Mouse (Mus musculus) hindlimb bud, embryonic 11.5 days (tissue): ENCODE results near the gene Celsr3.

Source experiments
- DNase-seq: peaks from one replicate; pipeline ENCODE4 v3.0.0-alpha.2; 2012; ENCODE audit warnings: low read depth, low spot score; ENCODE audit errors: extremely low spot score

Gene Celsr3

DNA sequence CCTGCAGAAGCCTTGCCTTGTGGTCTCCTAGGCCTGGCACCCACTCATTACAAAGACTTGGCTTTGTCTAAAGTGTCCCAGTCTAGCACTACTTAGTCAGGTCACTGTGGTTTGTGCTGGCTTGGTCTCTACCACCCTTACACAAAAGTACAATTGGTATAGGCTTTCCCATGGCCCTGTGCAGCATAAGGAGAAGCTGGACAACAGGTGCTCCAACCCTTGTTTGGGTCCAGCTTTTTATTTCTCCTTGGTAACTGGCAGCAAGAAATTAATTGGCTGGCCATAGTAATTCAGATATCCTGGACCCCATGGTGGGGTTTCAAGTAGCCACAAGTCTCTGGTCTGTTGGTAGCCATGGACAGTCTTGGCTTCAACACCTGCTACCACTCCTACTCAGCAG is 19.7 kb upstream of the Celsr3 start:
- no peak for DNase-seq

DNA sequence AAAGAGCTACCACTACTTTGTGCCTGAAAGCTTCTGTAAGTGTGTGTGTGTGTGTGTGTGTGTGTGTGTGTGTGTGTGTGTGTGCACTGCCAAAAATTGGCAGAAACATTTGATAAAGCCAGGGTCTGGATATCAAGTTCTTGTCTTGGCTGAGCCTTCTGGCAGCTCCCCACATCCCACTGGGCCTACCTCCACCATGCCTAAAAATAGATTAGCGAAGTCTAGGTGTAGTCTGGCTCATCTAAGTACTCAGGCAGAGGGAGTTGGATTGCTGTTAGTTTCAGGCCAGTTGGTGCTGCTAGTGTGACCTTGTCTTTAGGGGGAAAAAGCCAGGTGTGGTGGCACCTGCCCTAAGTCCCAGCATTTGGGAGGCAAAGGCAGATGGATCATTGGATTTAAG is 19.3 kb upstream of the Celsr3 start:
- DNase-seq, result no peak

DNA sequence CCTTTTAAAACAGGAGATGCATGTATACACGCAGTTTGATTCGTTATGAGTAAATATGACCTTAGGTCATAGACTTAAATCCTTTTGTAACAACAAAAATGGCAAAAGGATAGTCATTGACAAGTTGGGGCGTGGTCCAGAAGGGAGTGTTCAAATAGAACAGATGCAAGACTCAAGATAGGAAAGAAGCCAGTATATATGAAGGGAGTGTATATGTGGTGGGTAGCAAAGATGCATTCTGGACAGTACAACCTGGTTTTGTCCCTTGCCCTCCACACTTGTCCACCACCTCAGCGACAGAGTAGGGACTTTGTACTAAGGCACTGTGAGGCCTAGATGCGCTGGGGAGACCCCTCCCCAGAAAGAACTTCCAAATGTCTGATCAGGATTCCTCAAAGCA is 18.4 kb upstream of the Celsr3 start:
- DNase-seq, result no peak

DNA sequence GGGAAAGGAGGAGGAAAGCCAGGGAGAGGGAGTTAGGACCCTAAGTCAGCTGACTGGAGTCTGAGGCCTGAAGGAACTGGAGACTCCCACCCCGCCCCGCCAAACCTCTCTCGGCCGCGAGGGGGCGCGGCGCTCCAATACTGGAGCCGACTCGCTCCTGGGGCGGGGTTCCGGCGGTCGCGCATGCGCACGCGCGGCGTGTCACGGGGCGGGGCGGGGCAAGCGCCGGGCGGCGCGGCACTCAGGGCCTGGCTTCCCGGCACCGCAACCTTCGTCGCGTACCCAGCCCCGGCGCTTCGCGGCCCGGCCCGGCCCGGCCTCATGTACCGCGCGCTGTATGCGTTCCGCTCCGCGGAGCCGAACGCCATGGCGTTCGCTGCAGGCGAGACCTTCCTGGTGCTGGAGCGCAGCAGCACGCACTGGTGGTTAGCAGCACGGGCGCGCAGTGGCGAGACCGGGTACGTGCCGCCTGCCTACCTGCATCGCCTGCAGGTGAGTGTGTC is 17.9 kb upstream of the Celsr3 start, which contains the start of gene Nckipsd:
Gene Nckipsd, plus strand, starts transcription at position 206 of the 503 bp plus-strand sequence.
- DNase-seq, result peak; percentile 64

DNA sequence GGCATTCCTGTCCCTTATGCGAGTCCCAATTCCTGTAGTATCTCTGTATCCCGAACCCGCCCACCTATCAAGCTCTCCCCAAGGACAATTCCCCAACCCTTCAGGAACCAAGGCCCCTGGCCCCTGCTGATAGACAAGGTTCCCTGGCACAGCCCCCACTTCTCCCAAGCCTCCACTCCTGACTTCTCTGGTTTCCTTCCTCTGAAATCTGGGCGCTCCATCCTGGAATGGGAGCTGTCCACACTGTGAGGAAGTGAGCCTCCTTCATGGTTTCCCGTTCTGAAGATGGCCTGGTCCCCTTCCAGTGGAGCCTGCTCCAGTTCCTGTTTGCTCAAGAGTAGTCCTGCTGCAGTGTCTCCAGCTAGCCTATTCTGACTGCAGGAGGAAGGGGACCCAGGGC is 16.9 kb upstream of the Celsr3 start:
- DNase-seq, result no peak

DNA sequence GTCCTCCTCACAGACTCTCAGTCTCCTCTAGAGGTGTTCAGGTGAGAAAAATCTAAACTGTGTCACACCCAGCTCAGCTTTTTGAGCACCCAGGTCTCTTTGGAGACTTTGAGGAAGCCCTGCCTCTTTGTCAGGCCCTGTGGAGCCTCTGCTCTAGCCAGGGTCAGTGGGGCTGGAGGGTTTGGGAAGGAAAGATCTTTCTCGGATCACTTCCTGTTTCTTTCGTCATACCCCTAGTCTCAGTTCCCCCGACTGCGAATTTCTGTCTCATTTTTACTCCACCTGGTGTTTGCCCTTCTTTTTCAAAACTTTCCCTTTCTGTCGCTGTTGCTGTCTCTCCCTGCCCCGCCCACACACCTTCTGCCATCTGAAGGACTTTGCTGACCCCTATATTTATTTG is 16.4 kb upstream of the Celsr3 start:
- DNase-seq, result no peak

DNA sequence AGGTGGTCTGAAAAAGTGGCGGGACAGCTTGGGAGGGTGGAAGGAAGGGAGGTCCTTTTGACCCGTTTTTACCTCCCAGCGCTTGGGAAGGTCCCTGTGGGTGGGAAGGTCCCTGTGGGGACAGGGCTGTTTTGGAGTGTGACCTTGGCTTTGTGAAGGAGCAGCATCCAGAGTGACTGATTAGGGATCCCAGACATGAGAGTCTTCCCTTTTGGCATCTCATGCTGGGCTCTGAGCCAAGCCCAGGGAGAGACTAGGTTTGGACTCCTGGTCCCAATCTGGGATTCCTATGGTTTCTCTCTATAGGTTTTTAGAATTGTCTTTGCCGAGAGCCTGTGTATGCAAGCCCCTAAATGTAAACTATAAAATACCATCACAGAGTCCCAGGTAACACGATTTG is 15.6 kb upstream of the Celsr3 start:
- DNase-seq, result no peak

DNA sequence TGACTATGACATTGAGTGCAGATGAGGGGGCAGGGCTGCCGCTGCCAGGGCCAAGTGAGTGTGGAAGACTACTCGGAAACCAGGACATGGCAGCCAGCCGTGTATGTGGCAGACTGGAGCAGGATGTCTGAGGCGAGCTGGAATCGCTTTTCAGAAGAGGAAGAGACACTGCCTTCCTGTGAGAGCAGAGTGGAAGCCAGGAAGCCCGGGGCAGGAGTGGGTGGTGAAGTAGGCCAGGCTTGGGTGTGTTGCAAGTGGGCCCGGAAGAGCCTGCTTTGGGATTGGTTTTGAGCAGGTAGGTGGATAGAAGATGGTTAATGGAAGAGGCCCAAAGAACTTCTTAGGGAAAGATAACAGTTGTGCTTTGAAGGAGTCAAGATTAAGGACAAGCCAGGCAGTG is 10.6 kb upstream of the Celsr3 start:
- no peak for DNase-seq

DNA sequence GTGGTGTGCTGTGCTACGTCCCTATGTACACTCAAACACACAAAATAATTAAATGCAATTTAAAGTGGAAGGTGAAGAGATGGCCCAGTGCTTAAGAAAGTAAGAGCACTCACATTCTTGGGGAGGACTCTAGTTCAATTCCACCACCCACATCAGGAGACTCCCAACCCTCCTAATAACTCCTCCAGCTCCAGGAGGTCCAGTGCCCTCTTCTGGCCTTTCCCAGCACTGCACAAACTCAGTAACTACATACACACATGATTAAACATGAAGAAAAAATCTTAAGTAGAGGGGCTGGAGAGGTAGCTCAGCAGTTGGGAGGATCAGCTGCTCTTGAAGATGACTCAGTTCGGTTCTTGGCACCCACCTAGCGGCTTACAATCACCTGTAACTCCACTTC is 6.6 kb upstream of the Celsr3 start:
- no peak for DNase-seq

DNA sequence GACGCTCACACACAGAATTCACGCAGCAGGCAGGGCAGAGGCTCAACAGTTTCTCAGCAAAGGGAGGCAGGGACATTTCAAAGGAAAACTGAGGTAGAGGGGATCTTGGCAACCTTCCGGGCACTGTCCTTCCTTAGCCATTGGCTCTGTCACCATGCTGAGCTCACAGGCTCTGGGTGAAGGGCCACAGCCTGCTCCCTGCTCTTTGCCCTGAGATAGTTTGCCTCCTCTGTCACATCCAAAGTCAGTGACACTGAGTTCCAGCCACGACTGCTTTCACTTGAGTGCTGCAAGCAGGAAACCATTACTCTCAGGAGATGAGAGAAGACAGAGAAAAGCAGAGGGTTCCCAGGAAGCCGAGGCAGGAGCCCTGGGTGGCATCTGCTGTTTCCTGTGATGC is 6.0 kb upstream of the Celsr3 start:
- no peak for DNase-seq

DNA sequence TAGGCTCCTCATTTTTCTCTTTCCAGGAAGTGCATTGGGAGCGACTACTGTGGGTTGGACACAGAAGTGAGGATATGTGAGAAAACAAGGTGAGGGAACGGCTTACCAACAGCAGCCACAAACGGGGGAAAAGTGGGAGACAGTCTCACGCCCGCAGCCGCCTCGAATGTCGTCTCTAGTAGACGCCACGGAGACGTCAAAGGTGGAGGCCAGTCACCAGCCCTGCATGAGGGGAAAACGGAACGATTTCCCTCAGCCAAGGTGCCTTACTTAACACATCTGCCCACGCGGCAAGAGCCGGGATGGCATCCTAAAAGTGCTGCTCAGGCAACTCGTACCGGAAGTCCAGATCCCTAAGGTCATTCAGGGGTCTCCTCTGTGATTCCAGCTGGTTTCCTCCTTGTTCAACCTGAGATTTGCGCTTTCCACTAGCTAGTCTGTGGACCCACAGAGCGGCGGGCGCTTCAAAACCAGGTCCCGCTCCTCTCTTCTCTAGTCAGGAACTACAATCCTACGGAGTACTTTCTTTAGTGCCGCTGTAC is 1.9 kb upstream of the Celsr3 start:
- no peak for DNase-seq

DNA sequence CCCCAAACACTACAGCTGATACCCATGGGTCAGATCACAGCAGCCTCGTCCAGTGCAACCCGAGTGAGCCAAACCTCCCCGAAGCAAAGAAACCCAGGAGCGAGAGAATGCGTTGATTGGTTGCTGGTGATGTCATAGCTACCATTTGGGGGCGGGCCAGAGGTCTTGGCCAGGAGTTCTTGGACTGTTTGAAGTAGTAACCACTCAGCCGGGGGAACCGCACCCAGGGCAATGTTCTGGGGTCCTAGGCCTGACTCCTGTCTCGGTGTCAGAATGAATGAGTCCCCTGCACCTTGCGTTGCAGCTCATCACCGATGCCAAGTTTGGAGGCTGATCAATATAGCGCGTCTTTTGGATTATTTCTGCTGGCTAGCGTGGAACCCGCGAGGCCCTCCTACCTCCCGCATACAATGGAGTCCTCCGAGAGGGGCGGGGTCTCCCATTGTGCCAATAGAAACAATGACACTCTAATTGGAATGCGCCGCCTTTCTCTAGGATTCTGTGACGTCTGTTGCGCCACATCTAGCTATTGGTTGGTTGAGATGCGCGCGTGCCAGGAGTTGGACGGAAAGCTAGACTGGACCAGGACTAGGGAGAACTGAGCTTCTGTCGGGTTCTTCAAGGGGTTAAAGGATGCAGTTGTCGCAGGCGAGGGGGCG is 1.2 kb upstream of the Celsr3 start:
- no peak for DNase-seq

DNA sequence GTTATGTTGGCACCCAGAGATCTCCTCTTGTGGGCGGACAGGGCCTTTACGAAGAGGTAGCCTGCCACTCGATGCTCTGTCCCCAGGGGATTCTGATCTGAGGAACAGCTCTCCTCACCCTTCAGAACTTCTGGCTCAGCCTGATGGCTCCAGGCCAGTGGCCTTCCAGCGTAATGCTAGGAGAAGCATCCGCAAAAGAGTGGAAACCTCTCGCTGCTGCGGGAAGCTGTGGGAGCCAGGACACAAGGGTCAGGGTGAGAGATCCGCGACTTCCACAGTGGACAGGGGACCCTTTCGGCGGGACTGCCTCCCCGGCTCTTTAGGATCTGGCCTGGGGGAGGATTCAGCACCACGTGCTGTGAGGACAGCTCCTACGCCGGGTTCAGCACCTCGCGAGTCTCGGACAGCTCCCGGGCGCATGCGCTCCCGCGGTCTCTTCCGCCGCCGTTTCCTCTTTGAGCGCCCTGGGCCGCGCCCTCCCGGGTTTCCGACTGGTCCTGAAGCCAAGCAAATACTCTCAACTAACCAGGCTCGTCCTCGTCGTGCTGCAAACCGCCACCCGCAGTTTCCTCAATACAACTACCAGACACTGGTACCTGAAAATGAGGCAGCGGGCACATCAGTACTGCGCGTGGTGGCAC is 700 bp downstream of the Celsr3 start:
- peak; percentile 31 for DNase-seq

DNA sequence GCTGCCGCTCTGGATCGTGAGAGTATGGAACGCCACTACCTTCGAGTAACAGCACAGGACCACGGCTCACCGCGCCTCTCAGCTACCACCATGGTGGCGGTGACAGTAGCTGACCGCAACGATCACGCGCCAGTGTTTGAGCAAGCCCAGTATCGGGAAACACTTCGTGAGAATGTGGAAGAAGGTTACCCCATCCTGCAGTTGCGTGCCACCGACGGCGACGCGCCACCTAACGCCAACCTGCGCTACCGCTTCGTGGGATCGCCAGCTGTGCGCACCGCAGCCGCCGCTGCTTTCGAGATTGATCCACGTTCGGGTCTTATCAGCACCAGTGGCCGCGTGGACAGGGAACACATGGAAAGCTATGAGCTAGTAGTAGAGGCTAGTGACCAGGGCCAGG is 1.3 kb downstream of the Celsr3 start:
- no peak for DNase-seq

DNA sequence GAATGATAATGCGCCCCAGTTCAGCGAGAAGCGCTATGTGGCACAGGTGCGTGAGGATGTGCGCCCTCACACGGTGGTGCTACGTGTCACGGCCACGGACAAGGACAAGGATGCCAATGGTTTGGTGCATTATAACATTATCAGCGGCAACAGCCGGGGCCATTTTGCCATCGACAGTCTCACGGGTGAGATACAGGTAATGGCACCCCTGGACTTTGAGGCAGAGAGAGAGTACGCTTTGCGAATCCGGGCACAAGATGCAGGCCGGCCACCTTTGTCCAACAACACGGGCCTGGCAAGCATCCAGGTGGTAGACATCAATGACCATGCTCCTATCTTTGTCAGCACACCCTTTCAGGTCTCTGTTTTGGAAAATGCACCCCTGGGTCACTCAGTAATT is 1.8 kb downstream of the Celsr3 start:
- no peak for DNase-seq

DNA sequence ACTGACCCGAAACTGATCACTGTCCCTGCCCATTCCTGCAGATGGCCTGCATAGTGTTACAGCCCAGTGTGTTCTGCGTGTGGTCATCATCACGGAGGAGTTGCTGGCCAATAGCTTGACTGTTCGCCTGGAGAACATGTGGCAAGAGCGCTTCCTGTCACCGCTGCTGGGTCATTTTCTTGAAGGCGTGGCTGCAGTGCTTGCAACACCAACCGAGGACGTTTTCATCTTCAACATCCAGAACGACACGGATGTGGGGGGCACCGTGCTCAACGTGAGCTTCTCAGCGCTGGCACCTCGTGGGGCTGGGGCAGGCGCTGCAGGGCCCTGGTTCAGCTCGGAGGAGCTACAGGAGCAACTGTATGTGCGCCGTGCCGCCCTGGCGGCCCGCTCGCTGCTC is 5.5 kb downstream of the Celsr3 start:
- DNase-seq, result no peak

DNA sequence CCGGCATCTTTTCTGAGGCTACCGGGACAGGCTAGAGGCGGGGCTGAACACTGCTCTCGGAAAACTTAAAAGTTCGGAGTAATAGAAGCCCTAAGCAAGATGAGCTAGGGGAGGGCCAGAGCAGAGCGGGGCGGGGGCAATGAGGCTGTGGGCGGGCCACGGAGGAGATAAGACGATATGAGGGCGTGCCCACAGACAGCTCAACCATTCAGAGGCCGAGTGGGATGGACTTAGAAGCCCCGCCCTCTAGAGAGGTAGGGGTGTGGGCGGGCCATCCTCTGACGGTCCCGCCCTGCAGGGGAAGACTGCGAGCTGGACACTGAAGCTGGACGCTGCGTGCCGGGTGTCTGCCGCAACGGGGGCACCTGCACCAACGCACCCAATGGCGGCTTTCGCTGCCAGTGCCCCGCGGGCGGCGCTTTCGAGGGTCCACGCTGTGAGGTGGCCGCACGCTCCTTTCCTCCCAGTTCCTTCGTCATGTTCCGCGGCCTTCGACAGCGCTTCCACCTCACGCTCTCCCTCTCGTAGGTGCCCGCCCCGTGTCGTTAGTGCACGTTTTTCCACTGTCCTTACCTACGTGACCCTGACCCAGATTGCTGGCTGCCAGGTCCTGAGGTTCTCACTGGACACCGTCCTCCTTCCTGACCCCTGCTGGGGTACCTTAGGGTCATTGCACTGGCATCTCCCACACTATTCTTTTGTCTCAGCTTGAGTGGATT is 6.4 kb downstream of the Celsr3 start:
- DNase-seq, result no peak

DNA sequence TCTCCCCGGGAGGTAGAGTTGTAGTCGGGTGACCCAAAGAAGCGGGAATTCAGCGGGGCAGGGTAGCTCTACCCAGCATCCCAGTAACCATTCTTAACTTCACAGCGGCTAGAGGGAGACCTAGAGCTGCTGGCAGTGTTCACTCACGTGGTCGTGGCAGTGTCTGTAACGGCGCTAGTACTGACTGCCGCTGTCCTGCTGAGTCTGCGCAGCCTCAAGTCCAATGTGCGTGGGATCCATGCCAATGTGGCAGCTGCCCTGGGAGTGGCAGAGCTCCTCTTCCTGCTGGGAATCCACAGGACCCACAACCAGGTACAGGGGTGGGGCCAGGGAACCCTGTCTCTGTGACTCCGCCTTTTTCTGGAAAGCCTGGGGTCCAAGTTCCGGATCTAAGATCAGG is 16.9 kb downstream of the Celsr3 start:
- DNase-seq, result no peak

DNA sequence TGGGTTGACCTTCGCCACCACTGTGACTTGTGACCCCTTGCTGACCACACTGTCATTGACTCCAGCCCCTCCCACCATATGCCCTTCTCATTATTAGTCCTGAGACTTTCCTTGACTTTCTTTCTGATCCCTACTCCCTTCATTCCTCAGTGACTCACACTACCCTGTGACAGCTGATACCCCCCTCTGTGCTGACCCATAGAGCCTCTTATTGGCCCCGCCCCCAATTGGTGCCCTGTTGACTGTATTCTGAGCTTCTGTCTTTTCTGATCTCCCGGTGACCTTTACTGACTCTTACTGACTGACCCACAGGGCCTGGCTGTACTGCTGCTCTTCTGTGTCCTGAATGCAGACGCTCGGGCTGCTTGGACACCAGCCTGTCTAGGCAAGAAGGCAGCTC is 19.3 kb downstream of the Celsr3 start:
- no peak for DNase-seq

DNA sequence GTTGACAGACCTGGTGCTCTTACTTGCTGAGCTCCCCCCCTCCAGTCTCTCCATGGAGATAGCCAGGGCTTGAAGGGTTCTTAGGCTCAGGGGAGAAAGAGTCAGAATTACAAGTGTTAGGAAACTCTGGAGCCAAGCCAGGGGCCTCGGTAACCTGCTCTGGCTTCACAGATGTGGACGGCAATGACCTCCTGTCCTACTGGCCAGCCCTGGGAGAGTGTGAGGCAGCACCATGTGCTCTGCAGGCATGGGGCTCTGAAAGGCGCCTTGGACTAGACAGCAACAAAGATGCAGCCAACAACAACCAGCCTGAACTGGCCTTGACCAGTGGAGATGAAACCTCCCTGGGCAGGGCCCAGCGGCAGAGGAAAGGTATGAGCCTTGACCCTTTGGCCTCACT is 21.3 kb downstream of the Celsr3 start:
- DNase-seq, result no peak

DNA sequence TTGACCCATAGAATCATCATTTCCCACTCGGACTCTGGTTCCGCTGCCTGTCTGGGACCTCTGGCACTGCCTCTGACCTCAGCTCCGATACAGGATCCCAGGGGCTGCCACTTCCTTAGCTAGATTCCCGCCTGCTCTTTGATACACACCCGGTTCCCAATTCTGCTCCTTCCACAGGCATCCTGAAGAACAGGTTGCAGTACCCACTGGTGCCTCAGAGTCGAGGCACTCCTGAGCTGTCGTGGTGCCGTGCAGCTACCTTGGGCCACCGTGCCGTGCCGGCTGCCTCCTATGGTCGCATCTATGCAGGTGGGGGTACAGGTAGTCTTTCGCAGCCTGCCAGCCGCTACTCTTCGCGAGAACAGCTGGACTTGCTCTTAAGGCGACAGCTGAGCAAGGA is 22.3 kb downstream of the Celsr3 start:
- DNase-seq, result no peak

DNA sequence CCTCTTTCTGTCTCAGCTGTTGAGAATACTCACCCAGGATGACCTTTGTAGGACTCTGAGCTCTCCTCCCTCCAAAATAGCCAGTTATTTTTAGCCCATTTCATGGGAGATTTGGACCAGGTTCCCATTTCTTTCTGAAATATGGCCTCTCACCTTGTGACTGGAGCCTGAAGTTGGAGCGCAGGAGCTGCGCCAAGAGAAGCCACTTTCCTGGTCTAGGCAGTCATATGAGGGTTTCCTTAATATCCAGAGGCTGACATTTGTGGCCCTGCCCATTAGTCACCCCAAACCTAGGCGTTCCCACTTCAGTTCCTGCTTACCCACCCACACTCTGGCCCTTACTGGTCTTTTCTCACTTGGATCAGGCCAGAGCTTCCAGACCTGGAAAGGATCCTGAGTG is 26.9 kb downstream of the Celsr3 start, which contains the start of gene Slc26a6:
Gene Slc26a6, plus strand, starts transcription at position 308 of the 400 bp plus-strand sequence.
- no peak for DNase-seq
